Mouse (Mus musculus) testis, adult 2 months (tissue): ENCODE measurements around the gene Cryba2.

Source experiments
- CTCF ChIP-seq: fragments of 200-500 bp; IDR thresholded peaks from 2 replicates; pipeline ENCODE4 v1.5.1; 2012; ENCODE audit warnings: low read depth, mild to moderate bottlenecking, inconsistent platforms, low read length, moderate library complexity; ENCODE audit not compliant: control insufficient read depth, insufficient read depth, insufficient replicate concordance
- POLR2A ChIP-seq: fragments of 200-500 bp; IDR thresholded peaks from 2 replicates; pipeline ENCODE4 v1.6.1; 2012; ENCODE audit warnings: low read depth, mild to moderate bottlenecking, inconsistent platforms, low read length, moderate library complexity; ENCODE audit not compliant: control insufficient read depth

DNA sequence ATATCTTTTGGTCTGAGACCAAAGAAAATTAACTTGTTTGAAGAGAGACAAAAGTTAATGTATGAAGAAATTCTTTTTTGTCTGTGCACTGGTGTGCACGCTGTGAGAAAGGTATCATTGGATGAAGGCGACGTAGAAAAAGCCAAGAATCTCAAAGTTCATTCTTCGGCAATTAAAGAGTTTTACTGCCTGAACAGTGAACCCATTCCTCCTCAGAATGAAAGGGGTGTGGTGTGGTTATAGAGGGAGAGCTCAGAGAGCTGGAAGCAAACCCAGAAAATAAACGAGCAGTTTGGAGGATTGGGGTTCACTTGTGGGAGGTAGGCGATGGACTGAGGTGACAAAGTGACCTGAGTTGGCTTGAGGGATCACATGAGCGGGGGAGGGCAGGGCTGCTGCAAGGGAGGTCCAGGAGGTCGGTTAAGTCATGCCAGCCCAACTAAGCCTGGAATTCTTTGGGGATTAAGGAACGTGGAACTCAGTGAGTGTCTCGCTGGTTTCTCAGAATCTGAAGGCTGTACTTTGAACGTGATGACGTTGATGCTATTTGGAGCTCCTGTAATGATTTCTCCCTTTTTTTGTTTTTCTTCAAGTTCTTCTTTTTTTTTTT, 43.4 kb upstream of the Cryba2 start:
- no peak for TF ChIP-seq CTCF
- TF ChIP-seq POLR2A = no peak
